Mouse (Mus musculus) activated CD4-positive, CD25-positive, alpha-beta regulatory T cell, adult 4 months (primary cell): ENCODE data around the gene Ahnak2. TPM values are rescaled to one million over a fixed set of nuclear protein-coding genes. Genes with fewer than 3 reads are reported as not detected.

Source experiments
- ATAC-seq: one replicate; pipeline ENCODE4 v1.8.0; 2017
- polyA plus RNA-seq, 2 experiments: library from polyadenylated mRNA; unstranded; fragments of 100-300 nt; shearing (Covaris generic); gene quantifications; one replicate each; pipeline ENCODE4 v1.2.1; 2017

Ahnak2 gene
- polyA plus RNA-seq, 2 experiments from 2014 or later: not detected

- ATAC-seq: no peak
Observed at GRCm38 (mm10) chr12:112795466-112796104, 6.9 kb downstream of the Ahnak2 start.

DNA sequence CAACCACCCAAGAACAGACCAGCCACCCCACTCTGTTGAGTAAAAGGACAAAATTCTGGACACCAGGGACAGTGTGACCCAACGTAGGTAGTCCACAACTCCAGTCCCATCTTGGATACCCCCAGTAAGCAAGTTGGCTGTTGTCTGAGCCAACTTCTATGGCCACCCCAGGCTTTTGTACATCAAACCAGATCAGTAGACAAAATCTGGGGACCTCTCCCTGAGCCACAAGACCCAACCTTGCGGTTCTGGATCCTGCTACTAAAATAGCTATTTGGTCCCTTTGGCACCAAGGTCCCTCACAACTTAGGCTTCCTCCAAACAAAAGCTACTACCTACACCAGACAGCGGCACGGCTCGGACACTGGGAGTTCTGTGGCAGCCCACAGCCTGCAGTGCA, 7.5 kb downstream of the Ahnak2 start:
- no peak for ATAC-seq

GRCm38 (mm10) chr12:112794356-112794816, 8.1 kb downstream of the Ahnak2 start:
- ATAC-seq: no peak

DNA sequence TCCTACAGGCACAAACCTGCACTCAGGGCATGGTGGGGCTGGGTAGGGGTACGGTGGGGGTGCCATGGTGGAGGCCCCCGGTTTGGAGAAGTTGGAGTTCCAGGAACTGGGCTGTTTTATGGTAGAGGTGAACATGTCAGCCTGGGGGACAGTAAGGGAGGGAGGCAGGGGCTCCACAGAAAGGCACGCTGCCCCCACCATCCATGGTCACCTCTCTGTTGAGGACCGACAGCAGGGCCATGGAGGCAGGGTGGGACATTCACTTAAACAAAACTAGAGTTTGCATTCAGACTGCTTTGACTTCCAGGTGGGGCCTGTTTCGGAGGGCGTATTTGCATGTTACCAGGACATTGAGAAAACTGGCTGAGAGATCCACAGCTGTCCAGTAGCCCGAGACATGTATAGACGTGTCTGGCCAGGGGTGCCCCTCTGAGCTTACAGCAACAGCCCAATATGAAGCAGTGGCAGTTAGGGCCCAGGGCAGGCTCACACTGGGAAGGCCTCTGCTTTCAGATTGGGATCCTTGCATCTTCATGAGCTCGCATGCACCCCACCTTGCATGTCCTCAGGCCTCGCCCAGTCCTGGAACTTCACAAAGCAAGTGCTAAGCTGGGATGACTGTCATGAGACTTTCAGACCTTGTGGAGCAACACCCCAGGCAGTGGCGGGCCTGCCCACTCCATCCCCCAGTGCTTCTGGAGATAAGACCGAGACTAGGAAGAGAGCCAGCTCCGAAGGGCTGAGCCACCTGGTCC, 8.7 kb downstream of the Ahnak2 start:
- ATAC-seq: no peak

DNA sequence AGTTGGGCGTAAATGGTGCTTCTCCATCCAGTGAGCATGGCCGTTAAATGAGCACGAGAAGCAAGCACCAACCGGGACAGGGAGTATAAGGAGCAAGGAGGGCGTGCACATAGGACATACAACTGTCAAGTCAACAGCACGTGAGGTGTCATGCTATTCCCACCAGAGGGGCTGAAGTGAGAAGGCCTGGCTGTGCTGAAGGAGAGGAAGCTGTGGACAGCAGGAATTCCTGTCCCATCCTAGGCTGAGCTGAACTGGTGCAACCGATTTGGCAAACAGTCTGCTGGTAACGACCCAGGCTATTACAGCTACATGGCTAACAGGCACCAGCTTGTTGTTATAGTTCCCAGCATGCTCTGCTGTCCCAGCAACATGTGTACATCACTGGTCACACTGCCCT, 11.4 kb downstream of the Ahnak2 start:
- ATAC-seq: no peak

GRCm38 (mm10) chr12:112774481-112774880, 28.0 kb downstream of the Ahnak2 start:
- no peak for ATAC-seq

DNA sequence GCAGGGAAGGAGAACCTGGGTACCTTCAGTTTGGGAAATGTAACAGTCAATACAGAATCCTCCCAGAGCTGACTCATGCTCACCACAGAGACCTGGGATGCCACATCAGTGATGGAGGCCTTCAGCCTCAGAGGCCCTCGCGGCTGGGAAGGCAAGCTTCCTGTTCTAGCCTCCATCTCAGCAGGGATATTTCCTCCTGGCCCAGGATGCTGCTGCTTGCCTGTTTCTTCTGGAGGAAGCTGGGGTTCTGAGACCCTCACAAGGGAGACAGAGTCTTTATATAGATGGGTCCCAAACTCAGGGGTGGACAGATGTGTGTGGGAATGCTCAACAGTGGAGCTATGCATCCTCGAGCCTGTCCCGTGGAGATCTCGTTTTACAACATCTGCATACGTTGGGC, 28.4 kb downstream of the Ahnak2 start:
- no peak for ATAC-seq

DNA sequence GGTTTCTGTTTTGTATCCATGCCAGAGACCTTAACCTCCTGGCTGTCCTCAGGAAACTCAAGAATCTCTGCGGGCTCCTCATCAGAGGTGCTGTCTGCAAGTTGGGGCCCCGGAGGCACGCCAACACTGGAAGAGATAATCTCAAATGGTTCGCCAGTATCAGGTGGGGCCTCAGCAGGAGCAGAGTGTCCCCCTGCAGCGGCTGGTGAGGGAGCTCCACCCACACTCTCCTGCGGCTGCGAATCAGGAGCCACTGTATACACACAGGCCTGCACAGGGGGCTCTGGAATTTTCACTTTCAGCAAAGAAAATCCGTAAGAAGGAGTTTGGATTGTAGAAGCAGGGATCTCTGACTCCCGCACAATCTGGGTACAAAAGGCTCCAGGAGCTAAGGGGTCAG, 29.1 kb downstream of the Ahnak2 start:
- ATAC-seq: no peak

- ATAC-seq: no peak
Observed at GRCm38 (mm10) chr12:112772306-112772705, 30.2 kb downstream of the Ahnak2 start.

GRCm38 (mm10) chr12:112770396-112770795, 32.1 kb downstream of the Ahnak2 start:
- no peak for ATAC-seq

DNA sequence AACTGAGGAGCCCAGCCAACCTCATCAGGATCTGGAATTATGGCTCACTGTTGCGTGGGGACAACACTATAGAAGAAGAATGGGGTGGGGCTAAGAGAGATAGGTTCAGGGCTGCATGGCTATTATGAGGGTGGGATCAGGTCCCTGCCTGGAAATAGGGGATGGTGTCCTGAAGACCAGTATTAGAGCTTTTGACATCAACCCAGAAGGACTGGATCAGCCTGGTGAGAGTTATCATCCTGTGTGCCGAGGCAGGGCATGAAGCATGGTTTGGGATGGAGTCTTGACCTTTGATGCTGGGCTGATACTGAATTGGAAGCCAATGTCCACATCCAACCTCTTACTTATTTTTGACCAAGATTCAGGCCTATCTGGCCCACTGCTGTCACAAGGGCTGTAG, 32.7 kb downstream of the Ahnak2 start:
- ATAC-seq: no peak

DNA sequence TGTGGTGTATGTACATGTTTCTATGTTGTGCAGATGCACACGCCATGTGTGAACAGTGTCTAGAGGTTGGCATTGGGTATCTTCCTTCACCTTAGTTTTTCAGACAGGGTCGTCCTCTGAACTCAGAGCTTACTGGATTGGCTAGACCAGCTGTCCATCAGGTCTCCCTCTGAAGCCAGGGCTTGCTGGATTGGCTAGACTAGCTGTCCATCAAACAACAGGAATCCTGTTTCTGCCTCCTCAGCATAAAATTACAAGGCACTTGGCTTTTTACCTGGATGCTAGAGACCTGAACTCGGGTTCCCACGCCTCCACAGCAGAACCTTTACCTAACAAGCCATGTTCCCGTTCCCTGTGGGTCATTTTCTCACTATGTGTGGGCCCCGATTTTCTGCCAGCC, 33.4 kb downstream of the Ahnak2 start:
- no peak for ATAC-seq

DNA sequence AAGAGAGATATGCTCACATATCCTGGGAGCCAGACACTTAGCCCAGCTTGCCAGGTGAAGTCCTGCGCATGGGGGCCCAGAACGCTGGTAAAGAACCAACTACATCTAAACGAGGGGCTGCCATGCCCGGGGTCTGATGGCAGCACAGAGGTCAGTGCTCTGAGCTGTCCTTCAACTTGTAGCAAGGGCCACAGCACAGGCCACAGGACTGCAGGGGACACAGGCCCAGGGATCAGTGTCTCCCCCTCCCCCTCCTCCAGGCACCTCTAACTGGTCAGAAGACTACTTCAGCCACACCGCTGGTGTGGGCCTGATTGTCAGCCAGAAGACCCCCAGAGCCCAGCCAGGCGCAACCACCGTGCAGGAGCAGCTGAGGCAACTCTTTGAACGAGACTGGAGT, 34.3 kb downstream of the Ahnak2 start:
- ATAC-seq: no peak

GRCm38 (mm10) chr12:112767036-112767890, 35.2 kb downstream of the Ahnak2 start:
- ATAC-seq: no peak

DNA sequence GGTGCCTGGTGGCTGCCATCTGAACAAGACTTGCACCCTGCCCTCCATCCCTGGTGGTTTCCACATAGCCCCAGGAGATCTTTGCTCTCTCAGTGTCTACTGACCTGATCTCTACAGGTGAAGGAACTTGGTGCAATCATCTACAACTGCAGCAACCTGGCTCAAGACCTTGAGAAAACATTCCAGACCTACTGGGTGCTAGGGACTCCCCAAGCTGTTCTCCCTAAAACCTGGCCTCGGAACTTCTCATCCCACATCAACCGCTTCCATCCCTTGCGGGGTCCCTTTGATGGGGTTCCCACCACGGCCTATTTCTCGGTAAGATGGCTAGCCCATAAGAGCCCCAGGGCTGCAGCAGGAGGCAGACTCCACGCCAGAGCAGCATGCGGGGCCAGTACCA, 35.9 kb downstream of the Ahnak2 start:
- ATAC-seq: no peak

DNA sequence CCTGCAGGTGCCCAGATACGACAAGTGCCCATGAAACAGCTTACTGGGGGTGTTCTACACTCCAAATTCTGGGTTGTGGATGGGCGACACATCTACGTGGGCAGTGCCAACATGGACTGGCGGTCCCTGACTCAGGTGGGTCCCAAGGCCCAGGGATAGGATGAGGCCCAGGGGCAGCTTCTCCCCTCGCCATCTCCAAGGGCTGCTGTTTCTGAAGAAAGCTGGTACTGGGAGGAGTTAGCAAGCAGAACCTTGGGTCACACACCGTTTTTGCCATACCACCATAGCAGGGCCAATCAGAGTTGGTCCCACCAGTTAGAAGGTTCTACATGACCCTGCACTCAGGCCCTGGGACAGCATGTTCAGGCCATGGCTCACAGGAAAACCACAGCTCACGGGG, 37.5 kb downstream of the Ahnak2 start:
- no peak for ATAC-seq

DNA sequence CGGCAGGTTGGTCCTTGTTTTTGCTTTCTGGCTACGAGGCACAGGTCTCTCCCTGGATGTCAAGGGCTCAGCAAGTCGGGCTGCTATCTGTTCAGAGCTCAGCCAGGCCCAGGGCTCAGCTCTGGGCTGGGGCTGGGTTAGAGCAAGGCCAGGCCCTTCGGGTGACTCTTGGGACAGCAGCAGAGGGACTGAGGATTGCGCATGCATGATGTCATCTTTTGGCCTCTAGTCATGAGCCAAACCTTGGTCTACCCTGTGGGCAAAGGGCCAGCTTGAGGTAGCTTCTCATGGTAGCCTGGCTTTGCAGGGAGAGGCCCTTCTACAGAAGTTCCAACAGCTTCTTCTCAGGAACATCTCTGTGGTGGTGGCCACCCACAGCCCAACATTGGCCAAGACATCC, 38.3 kb downstream of the Ahnak2 start:
- no peak for ATAC-seq

- no peak for ATAC-seq
Observed at GRCm38 (mm10) chr12:112763176-112763575, 39.3 kb downstream of the Ahnak2 start.

DNA sequence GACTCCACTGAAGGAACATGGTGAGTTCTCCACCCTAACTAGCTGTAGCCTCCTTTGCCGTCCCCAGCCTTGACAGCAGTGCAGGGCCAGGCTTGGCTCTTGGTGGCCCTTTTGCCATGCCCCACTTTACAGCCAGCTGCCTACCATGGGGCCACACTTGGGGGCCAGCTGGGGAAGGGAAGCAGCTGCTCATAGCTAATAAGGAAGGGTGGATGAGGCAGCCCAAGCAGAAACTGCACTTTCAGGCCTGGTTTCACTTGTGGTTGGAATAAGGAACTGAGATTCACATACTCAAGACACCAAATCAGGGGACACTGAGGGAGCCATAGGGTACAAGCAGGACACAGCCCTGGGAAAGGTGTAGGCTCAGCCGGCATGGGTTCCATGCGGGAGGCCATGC, 40.4 kb downstream of the Ahnak2 start:
- ATAC-seq: no peak

- no peak for ATAC-seq
Observed at GRCm38 (mm10) chr12:112761411-112761810, 41.0 kb downstream of the Ahnak2 start.

DNA sequence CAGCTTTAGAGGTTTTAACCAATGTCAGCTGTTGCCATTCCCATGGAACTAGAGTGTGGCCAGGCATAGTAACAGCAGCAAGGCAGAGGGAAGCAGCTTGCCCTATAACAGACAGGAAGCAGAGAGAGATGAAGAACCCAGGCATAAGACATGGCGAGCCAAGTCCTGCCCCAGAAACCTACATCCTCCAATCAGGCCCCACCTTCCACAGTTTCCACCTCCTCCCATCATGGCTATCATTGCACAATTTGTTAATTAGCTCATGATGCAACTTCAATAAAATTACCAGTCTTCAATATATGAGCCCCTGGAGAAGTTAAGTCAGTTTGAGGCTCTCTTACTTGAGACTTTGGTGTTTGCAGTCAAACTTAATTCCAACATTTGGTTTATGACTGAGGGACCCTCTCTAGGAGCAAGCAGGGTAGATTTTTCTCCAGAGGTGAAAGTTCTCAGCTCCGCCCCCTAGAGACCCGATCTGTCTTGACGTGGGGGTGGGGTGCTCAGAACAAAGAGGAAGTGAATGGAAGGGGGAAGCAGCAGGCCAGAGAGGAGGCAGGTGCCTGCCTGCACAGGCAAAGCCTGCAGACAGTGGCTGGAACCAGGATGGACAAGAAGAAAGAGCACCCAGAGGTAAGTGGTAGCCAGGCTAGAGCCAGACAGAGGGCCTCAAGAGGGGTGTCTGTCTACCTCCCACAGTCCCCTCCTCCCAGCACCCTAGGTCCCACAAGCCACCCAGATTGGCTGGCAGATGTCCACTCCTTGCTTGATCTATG, 42.1 kb downstream of the Ahnak2 start, which contains the start of gene Pld4:
Gene Pld4, plus strand, starts transcription at position 502 of the 773 bp plus-strand sequence.
- ATAC-seq: no peak

DNA sequence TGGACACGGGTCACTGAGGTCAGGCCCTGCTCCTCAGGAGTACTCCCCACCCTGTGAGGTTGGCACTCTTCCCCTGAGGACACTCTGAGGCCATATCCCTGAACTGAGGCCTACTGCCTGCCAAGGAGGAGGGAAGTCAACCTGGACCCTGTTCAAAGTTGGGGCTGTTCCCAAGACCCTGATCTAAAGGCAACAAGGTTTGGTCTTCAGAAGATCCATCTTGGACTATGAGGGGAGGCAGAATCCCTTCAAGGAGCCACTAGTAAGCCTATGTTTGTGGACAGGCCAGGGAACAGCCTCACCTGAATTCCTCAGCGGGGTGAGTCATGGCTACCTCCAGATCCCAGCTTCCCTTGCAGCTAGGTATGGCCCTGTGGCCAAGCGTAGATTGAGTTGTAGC, 43.0 kb downstream of the Ahnak2 start:
- no peak for ATAC-seq

DNA sequence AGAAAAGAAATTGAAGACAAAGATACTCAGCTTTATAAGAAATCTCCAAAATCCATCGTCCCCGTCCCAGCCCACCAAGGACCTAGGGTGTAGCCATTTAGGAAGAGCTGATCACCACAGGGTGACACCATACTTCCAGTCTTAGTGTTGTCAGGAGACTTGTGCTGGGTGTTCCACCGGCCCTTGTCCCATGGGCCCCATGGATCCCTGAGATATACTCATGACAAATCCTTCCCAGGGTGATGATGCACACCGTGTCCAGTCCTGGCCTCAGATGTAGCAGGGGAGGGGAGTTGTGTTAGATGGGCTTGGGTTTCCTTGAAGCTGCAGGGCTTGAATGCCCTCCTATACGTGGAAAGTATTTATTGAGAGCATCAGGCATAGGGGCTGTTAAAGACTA, 44.6 kb downstream of the Ahnak2 start:
- no peak for ATAC-seq
